Mouse (Mus musculus): ENCODE measurements around the gene H2afx.

DNA sequence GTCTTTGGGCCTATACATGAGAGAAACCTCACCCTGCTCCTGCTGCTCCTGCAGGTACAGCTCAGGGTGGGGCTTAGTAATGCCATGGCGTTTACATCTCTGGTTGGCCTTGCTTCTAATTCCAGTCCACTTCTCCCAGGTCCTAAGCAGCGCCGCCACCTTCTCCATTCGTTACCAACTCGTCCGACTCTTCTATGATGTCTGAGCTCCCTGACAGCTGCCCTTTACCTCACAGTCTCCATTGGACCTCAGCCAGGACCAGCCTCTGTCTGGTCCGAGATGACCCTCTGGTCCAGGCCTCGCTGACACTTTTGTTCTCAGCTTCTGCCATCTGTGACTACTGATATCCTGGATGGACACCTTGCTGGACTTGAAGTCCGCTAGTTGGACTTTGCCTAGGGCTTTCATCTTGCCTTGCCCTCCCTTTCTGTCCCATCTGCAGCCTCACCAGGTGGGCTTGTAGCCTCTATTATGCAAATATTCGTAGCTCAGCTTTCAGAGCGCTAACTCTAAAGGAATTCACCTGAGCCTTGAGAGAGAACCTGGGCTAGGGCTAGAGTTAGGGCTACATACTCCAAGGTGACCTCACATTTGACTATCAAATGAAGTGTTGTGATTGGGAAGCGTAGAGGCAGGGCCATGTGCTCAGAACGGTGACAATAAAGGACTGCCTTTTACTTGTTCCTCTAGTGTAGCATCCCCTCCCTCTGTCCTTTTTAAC, 1.4 kb upstream of the H2afx start:
- TF ChIP-seq CTCF (IDR thresholded peaks at IDR 0.05; ENCODE audit: borderline replicate concordance, control insufficient read depth, extremely low read depth, insufficient read depth, low read length, poor library complexity) (no peak), POLR2A (IDR thresholded peaks at IDR 0.05; ENCODE audit: control insufficient read depth, extremely low read depth, insufficient read depth, low read length, poor library complexity) (no peak)
